Mouse (Mus musculus) bone marrow macrophage, adult 2 months (primary cell): ENCODE data around the gene Mark3. TPM values are rescaled to one million over a fixed set of nuclear protein-coding genes. Genes with fewer than 3 reads are reported as not detected.

ENCODE experiments used
- H3K27ac ChIP-seq: 2 replicates; pipeline ENCODE4 v1.5.1; 2012; ENCODE audit warnings: low read depth, low read length; ENCODE audit not compliant: insufficient read depth
- H3K4me1 ChIP-seq: 2 replicates; pipeline ENCODE4 v1.6.1; 2012; ENCODE audit warnings: low read length; ENCODE audit not compliant: control insufficient read depth, insufficient read depth
- H3K4me3 ChIP-seq: 2 replicates; pipeline ENCODE4 v1.5.1; 2012; ENCODE audit warnings: mild to moderate bottlenecking, low read length, moderate library complexity; ENCODE audit not compliant: insufficient read depth
- CTCF ChIP-seq: IDR thresholded peaks from 2 replicates; pipeline ENCODE4 v1.5.1; 2012; ENCODE audit warnings: low read depth, mild to moderate bottlenecking, low read length, moderate library complexity
- POLR2A ChIP-seq: IDR thresholded peaks from 2 replicates; pipeline ENCODE4 v1.6.1; 2012; ENCODE audit warnings: mild to moderate bottlenecking, low read depth, low read length, borderline replicate concordance
- polyA plus RNA-seq: library from polyadenylated mRNA; stranded (reverse); fragments of >200 nt; gene quantifications from 2 replicates; pipeline ENCODE4 v1.2.4, GENCODE M21; 2012; ENCODE audit not compliant: missing spikeins, insufficient read depth, insufficient read length

The Mark3 gene
- polyA plus RNA-seq, 1 experiment, result 28.6 TPM

- Histone ChIP-seq H3K27ac (no peak overlapping the region), H3K4me1 (peaks cover 5% of the 10 kb centered on the region), H3K4me3 (no peak overlapping the region)
- TF ChIP-seq CTCF, result no peak
- TF ChIP-seq POLR2A, result no peak
Measured at GRCm38 (mm10) chr12:111703301-111703700, 129.0 kb downstream of the Mark3 start.

GRCm38 (mm10) chr12:111704609-111705008, 130.3 kb downstream of the Mark3 start:
- no peak for TF ChIP-seq CTCF
- TF ChIP-seq POLR2A, result no peak
- H3K4me1 ChIP-seq, result no peaks in the 10 kb centered on the region; the same call in 1 of the 2 replicates
- H3K27ac ChIP-seq, result no peak overlapping the region
- H3K4me3 ChIP-seq, result no peak overlapping the region

- H3K4me1 ChIP-seq, result no peaks in the 10 kb centered on the region; the same call in 1 of the 2 replicates
- TF ChIP-seq POLR2A, result no peak
- no peak for TF ChIP-seq CTCF
- H3K4me3 ChIP-seq, result no peak overlapping the region
- H3K27ac ChIP-seq, result no peak overlapping the region
Measured at GRCm38 (mm10) chr12:111705186-111705973, 131.1 kb downstream of the Mark3 start.

Other genes starting within 250 kb of the Mark3 start
- 32.5 and 41.6 TPM in 2 replicates for gene Cdc42bpb, start 196.8 kb upstream of the Mark3 start, polyA plus RNA-seq
- not detected in 2 replicates for gene Lbhd2, start 167.7 kb upstream of the Mark3 start, polyA plus RNA-seq
- gene Exoc3l4, start 157.5 kb upstream of the Mark3 start, polyA plus RNA-seq, result 7.8 and 8.0 TPM in 2 replicates
- 300 and 304 TPM in 2 replicates for gene Tnfaip2, start 132.1 kb upstream of the Mark3 start, polyA plus RNA-seq
- gene Gm266, start 88.7 kb upstream of the Mark3 start, polyA plus RNA-seq, result not detected in 2 replicates
- gene Eif5, start 36.5 kb upstream of the Mark3 start, polyA plus RNA-seq, result 147 and 151 TPM in 2 replicates
- gene Ckb, start 97.8 kb downstream of the Mark3 start, polyA plus RNA-seq, result 388 and 396 TPM in 2 replicates
- gene Trmt61a, start 103.6 kb downstream of the Mark3 start, polyA plus RNA-seq, result 1.2 and 2.4 TPM in 2 replicates
- gene Bag5, start 138.7 kb downstream of the Mark3 start, polyA plus RNA-seq, result 15.1 and 18.1 TPM in 2 replicates
- 34.5 and 38.7 TPM in 2 replicates for gene Apopt1, start 138.7 kb downstream of the Mark3 start, polyA plus RNA-seq
- 70.9 and 71.7 TPM in 2 replicates for gene Klc1, start 184.3 kb downstream of the Mark3 start, polyA plus RNA-seq
- gene Xrcc3, start 239.3 kb downstream of the Mark3 start, polyA plus RNA-seq, result 3.6 and 3.8 TPM in 2 replicates
- gene Zfyve21, start 239.6 kb downstream of the Mark3 start, polyA plus RNA-seq, result 11.8 and 13.7 TPM in 2 replicates